Mouse (Mus musculus): ENCODE data around the gene Btn1a1. TPM values are rescaled to one million over a fixed set of nuclear protein-coding genes. Genes with fewer than 3 reads are reported as not detected.

Gene Btn1a1
- total RNA-seq, 1 experiment: 0.62 TPM

GRCm38 (mm10) chr13:23462063-23462462, 3.6 kb downstream of the Btn1a1 start:
- TF ChIP-seq HCFC1 (IDR thresholded peaks at IDR 0.05; ENCODE audit: borderline replicate concordance, insufficient read depth, low read length) (no peak), MAFK (IDR thresholded peaks at IDR 0.05; ENCODE audit: insufficient read depth, low read depth, low read length) (no peak), ZC3H11A (IDR thresholded peaks at IDR 0.05; ENCODE audit: borderline replicate concordance, low read depth, low read length) (no peak), CHD2 (IDR thresholded peaks at IDR 0.05; ENCODE audit: low read depth, low read length) (no peak), ZNF384 (IDR thresholded peaks at IDR 0.05; ENCODE audit: low read depth, low read length) (no peak)
- Histone ChIP-seq H3K4me3 (ENCODE audit: insufficient read depth in 1 of 2, low read depth in 1 of 2, low read length in 2 of 2, poor library complexity in 1 of 2, severe bottlenecking in 1 of 2) (no peak overlapping the region), H3K9me3 (ENCODE audit: control insufficient read depth, insufficient read depth, low read depth, low read length) (no peaks in the 10 kb centered on the region), H3K4me1 (ENCODE audit: control insufficient read depth in 2 of 2, insufficient read depth in 2 of 2, low read length in 2 of 2, poor library complexity in 1 of 2) (peaks cover 2 to 11% of the 10 kb centered on the region in 2 experiments; a peak in 3 of 4 replicates), H3K27ac (ENCODE audit: insufficient read depth, low read depth, low read length, poor library complexity, severe bottlenecking) (no peak overlapping the region), H3K9ac (ENCODE audit: insufficient read depth, low read depth, low read length, poor library complexity, severe bottlenecking) (no peak overlapping the region), H3K36me3 (ENCODE audit: control insufficient read depth, insufficient read depth, low read length, poor library complexity, severe bottlenecking) (no peaks in the 10 kb centered on the region)
- no peak for DNase-seq (ENCODE audit: low read depth, low spot score)
- in situ Hi-C loops (cut with MboI; ENCODE audit: low sequenced_read_pairs in 2 of 2, unreplicated experiment in 2 of 2): no loop called here

GRCm38 (mm10) chr13:23459264-23459846, 6.3 kb downstream of the Btn1a1 start:
- H3K4me3 ChIP-seq (ENCODE audit: insufficient read depth in 1 of 2, low read depth in 1 of 2, low read length in 2 of 2, poor library complexity in 1 of 2, severe bottlenecking in 1 of 2): 0 out of 4 replicates have a peak overlapping the region, but pooled peaks of 1 of the 2 experiments have one; percentile 22
- peaks cover 0 to 5% of the 10 kb centered on the region in 2 experiments; a peak in 1 of 4 replicates for H3K4me1 ChIP-seq (ENCODE audit: control insufficient read depth in 2 of 2, insufficient read depth in 2 of 2, low read length in 2 of 2, poor library complexity in 1 of 2)
- TF ChIP-seq ZC3H11A (IDR thresholded peaks at IDR 0.05; ENCODE audit: borderline replicate concordance, low read depth, low read length) (no peak), CHD2 (IDR thresholded peaks at IDR 0.05; ENCODE audit: low read depth, low read length) (no peak), HCFC1 (IDR thresholded peaks at IDR 0.05; ENCODE audit: borderline replicate concordance, insufficient read depth, low read length) (no peak), ZNF384 (IDR thresholded peaks at IDR 0.05; ENCODE audit: low read depth, low read length) (no peak), MAFK (IDR thresholded peaks at IDR 0.05; ENCODE audit: insufficient read depth, low read depth, low read length) (no peak)
- DNase-seq (ENCODE audit: low read depth, low spot score): no peak
- H3K27ac ChIP-seq (ENCODE audit: insufficient read depth, low read depth, low read length, poor library complexity, severe bottlenecking): no peak overlapping the region
- H3K9me3 ChIP-seq (ENCODE audit: control insufficient read depth, insufficient read depth, low read depth, low read length): no peaks in the 10 kb centered on the region
- no peaks in the 10 kb centered on the region for H3K36me3 ChIP-seq (ENCODE audit: control insufficient read depth, insufficient read depth, low read length, poor library complexity, severe bottlenecking)
- in situ Hi-C loops (cut with MboI; ENCODE audit: low sequenced_read_pairs in 2 of 2, unreplicated experiment in 2 of 2): no loop called here
- no peak overlapping the region for H3K9ac ChIP-seq (ENCODE audit: insufficient read depth, low read depth, low read length, poor library complexity, severe bottlenecking)

GRCm38 (mm10) chr13:23453926-23454325, 11.8 kb downstream of the Btn1a1 start:
- TF ChIP-seq MAFK (IDR thresholded peaks at IDR 0.05; ENCODE audit: insufficient read depth, low read depth, low read length): no peak
- no peak for TF ChIP-seq ZNF384 (IDR thresholded peaks at IDR 0.05; ENCODE audit: low read depth, low read length)
- no peak for TF ChIP-seq ZC3H11A (IDR thresholded peaks at IDR 0.05; ENCODE audit: borderline replicate concordance, low read depth, low read length)
- TF ChIP-seq HCFC1 (IDR thresholded peaks at IDR 0.05; ENCODE audit: borderline replicate concordance, insufficient read depth, low read length): no peak
- no peak for TF ChIP-seq CHD2 (IDR thresholded peaks at IDR 0.05; ENCODE audit: low read depth, low read length)
- in situ Hi-C loops (cut with MboI; ENCODE audit: low sequenced_read_pairs in 2 of 2, unreplicated experiment in 2 of 2): no loop called here
- DNase-seq (ENCODE audit: low read depth, low spot score): no peak
- Histone ChIP-seq H3K36me3 (ENCODE audit: control insufficient read depth, insufficient read depth, low read length, poor library complexity, severe bottlenecking) (no peaks in the 10 kb centered on the region), H3K4me1 (ENCODE audit: control insufficient read depth in 2 of 2, insufficient read depth in 2 of 2, low read length in 2 of 2, poor library complexity in 1 of 2) (peaks cover 0 to under 1% of the 10 kb centered on the region in 2 experiments; a peak in 1 of 4 replicates), H3K4me3 (ENCODE audit: insufficient read depth in 1 of 2, low read depth in 1 of 2, low read length in 2 of 2, poor library complexity in 1 of 2, severe bottlenecking in 1 of 2) (peak overlapping the region; percentile 81 to 95), H3K9me3 (ENCODE audit: control insufficient read depth, insufficient read depth, low read depth, low read length) (no peaks in the 10 kb centered on the region), H3K9ac (ENCODE audit: insufficient read depth, low read depth, low read length, poor library complexity, severe bottlenecking) (peak overlapping the region; percentile 76; the same call in 1 of the 2 replicates), H3K27ac (ENCODE audit: insufficient read depth, low read depth, low read length, poor library complexity, severe bottlenecking) (no peak overlapping the region)

- no peak for DNase-seq (ENCODE audit: low read depth, low spot score)
- TF ChIP-seq MAFK (IDR thresholded peaks at IDR 0.05; ENCODE audit: insufficient read depth, low read depth, low read length) (peak; percentile 93), ZNF384 (IDR thresholded peaks at IDR 0.05; ENCODE audit: low read depth, low read length) (no peak)
- Histone ChIP-seq H3K9me3 (ENCODE audit: control insufficient read depth, insufficient read depth, low read depth, low read length) (no peaks in the 10 kb centered on the region), H3K27ac (ENCODE audit: insufficient read depth, low read depth, low read length, poor library complexity, severe bottlenecking) (no peak overlapping the region), H3K36me3 (ENCODE audit: control insufficient read depth, insufficient read depth, low read length, poor library complexity, severe bottlenecking) (no peaks in the 10 kb centered on the region), H3K4me3 (ENCODE audit: insufficient read depth in 1 of 2, low read depth in 1 of 2, low read length in 2 of 2, poor library complexity in 1 of 2, severe bottlenecking in 1 of 2) (peak overlapping the region; percentile 81 to 95), H3K9ac (ENCODE audit: insufficient read depth, low read depth, low read length, poor library complexity, severe bottlenecking) (peak overlapping the region; percentile 76), H3K4me1 (ENCODE audit: control insufficient read depth in 2 of 2, insufficient read depth in 2 of 2, low read length in 2 of 2, poor library complexity in 1 of 2) (peaks cover 0 to 3% of the 10 kb centered on the region in 2 experiments; a peak in 1 of 4 replicates)
- in situ Hi-C loops (cut with MboI; ENCODE audit: low sequenced_read_pairs in 2 of 2, unreplicated experiment in 2 of 2): no loop called here
These were observed 12.3 kb downstream of the Btn1a1 start for GRCm38 (mm10) chr13:23453362-23453862.
